Mouse (Mus musculus) neural tube, embryonic 10.5 days (tissue): ENCODE measurements around the gene Gm21170.
"Not testable (repeated sequence)": the region's sequence is repeated elsewhere in the genome, so short reads cannot be mapped to it uniquely, and the experiment has no call there.

ENCODE experiments used
- DNase-seq: peaks from one replicate; pipeline ENCODE4 v3.0.0-alpha.2; 2017; ENCODE audit warnings: low spot score; ENCODE audit errors: extremely low spot score

The Gm21170 gene

DNA sequence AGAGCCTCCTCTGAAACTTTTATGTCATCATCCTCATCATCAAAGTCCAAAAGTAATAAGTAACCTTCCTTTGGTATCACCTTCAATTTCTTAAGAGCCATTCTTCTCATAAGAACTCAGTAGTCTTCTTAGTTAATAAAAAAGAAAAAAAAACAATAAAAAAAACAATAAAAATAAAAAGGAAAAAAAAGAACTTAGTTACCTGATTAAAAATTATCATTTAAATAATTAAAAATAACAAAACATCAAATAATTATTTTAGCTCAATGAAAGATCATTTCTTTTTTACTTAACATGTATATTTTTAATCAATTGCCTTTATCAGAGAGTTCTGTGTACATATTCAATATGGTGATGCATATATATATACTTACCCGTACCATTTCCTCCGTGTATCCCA is at the start of gene Gm21170:
Gene Gm21170 (minus strand): TSS at position 101 of the 400 bp plus-strand sequence.
- not testable (repeated sequence) for DNase-seq
